Mouse (Mus musculus): ENCODE data around the gene Klhdc8a. TPM values are rescaled to one million over a fixed set of nuclear protein-coding genes. Genes with fewer than 3 reads are reported as not detected.

Klhdc8a gene
- total and polyA plus RNA-seq, 3 experiments = not detected

DNA sequence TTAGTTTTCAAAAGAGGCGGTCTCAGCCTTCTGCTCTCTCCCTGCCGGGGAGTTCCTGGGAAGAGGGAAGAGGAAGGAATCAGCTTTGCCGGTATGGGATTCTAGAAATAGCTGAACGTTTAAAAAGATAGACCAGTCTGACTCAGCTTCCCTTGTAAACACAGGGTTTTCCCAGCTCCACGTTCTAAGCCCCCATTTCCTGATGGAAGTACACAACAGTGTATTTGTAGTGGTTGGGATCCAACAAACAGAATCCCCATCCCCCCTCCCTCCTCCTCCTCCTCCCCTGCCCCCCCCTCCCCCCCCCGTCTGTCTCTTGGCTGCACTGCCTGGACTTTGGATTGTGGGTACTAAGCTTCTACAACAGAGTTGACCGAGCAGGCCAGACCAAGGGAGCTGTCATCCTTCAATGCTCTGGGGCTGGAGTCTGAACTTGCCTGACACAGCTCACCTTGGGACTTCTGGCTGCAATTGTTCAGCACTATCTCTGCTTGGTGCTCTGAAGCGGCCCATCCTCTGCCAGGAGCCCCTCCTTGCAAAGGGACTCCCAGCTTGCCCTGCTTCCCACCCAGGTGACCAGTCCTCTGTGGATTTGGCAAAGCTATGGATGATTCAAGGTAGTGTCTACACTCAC lies 39.7 kb downstream of the Klhdc8a start:
- Histone ChIP-seq H3K4me2 (ENCODE audit: insufficient read depth, low read depth, poor library complexity, severe bottlenecking) (no peak overlapping the region), H3K27me3 (replicated peaks) (no peaks in the 10 kb centered on the region), H3K27ac (ENCODE audit: insufficient read depth, low read depth) (no peak overlapping the region), H3K9ac (ENCODE audit: insufficient read depth, low read depth) (no peak overlapping the region), H3K79me2 (replicated peaks; ENCODE audit: control insufficient read depth, extremely low read depth, insufficient read depth, poor library complexity, severe bottlenecking) (no peaks in the 10 kb centered on the region), H3K36me3 (replicated peaks in 1 of 2; ENCODE audit: control insufficient read depth in 1 of 2, insufficient read depth in 1 of 2, low read length in 1 of 2) (no peaks in the 10 kb centered on the region), H3K9me3 (replicated peaks; ENCODE audit: low read length) (no peaks in the 10 kb centered on the region), H3K4me1 (ENCODE audit: control insufficient read depth in 1 of 2, insufficient read depth in 2 of 2) (peaks cover 13 to 36% of the 10 kb centered on the region in 2 experiments), H3K4me3 (replicated peaks in 1 of 3; ENCODE audit: low read depth in 2 of 3, low read length in 2 of 3, poor library complexity in 1 of 3) (no peak overlapping the region)
- DNase-seq (ENCODE audit: extremely low read depth) = no peak
- dilution Hi-C loops (cut with MboI; ENCODE audit: extremely low pct_ligation_motif_present, extremely low pct_unique_long_range_greater_than_20kb, low sequenced_read_pairs) = no loop called here
- in situ Hi-C loops (cut with MboI; ENCODE audit: low pct_ligation_motif_present, low pct_unique_long_range_greater_than_20kb, low sequenced_read_pairs) = no loop called here
- TF ChIP-seq GABPA (IDR thresholded peaks at IDR 0.05; ENCODE audit: insufficient replicate concordance, low read depth, low read length) (no peak), SIN3A (IDR thresholded peaks at IDR 0.05; ENCODE audit: low read length) (no peak), KAT2A (IDR thresholded peaks at IDR 0.05; ENCODE audit: insufficient replicate concordance, low read length) (no peak), ZKSCAN1 (IDR thresholded peaks at IDR 0.05; ENCODE audit: borderline replicate concordance, low read depth, low read length) (no peak), HCFC1 (IDR thresholded peaks at IDR 0.05; ENCODE audit: low read depth, low read length) (no peak), TBP (conservative IDR thresholded peaks at IDR 0.05; ENCODE audit: low read depth, low read length) (no peak), CHD2 (IDR thresholded peaks at IDR 0.05; ENCODE audit: low read length) (no peak), CHD1 (IDR thresholded peaks at IDR 0.05; ENCODE audit: low read depth, low read length) (no peak), BHLHE40 (IDR thresholded peaks at IDR 0.05; ENCODE audit: low read depth, low read length) (no peak), NELFE (IDR thresholded peaks at IDR 0.05; ENCODE audit: low read depth, low read length) (no peak), POLR2A (IDR thresholded peaks at IDR 0.05; ENCODE audit: low read depth, low read length) (no peak)

GRCm38 (mm10) chr1:132341731-132342501 lies 43.5 kb downstream of the Klhdc8a start:
- no peaks in the 10 kb centered on the region for H3K9me3 ChIP-seq (replicated peaks; ENCODE audit: low read length)
- H3K9ac ChIP-seq (ENCODE audit: insufficient read depth, low read depth) = peak overlapping the region; percentile 42
- no peaks in the 10 kb centered on the region for H3K79me2 ChIP-seq (replicated peaks; ENCODE audit: control insufficient read depth, extremely low read depth, insufficient read depth, poor library complexity, severe bottlenecking)
- H3K4me2 ChIP-seq (ENCODE audit: insufficient read depth, low read depth, poor library complexity, severe bottlenecking) = peak overlapping the region; percentile 84
- peak overlapping the region; percentile 82 for H3K27ac ChIP-seq (ENCODE audit: insufficient read depth, low read depth)
- in situ Hi-C loops (cut with MboI; ENCODE audit: low pct_ligation_motif_present, low pct_unique_long_range_greater_than_20kb, low sequenced_read_pairs) = no loop called here
- peak; percentile 98 for DNase-seq (ENCODE audit: extremely low read depth)
- dilution Hi-C loops (cut with MboI; ENCODE audit: extremely low pct_ligation_motif_present, extremely low pct_unique_long_range_greater_than_20kb, low sequenced_read_pairs) = no loop called here
- no peaks in the 10 kb centered on the region for H3K27me3 ChIP-seq (replicated peaks)
- peak overlapping the region; percentile 45 to 59 (median 51) for H3K4me3 ChIP-seq (replicated peaks in 1 of 3; ENCODE audit: low read depth in 2 of 3, low read length in 2 of 3, poor library complexity in 1 of 3)
- H3K4me1 ChIP-seq (ENCODE audit: control insufficient read depth in 1 of 2, insufficient read depth in 2 of 2) = peaks cover 21 to 67% of the 10 kb centered on the region in 2 experiments
- H3K36me3 ChIP-seq (replicated peaks in 1 of 2; ENCODE audit: control insufficient read depth in 1 of 2, insufficient read depth in 1 of 2, low read length in 1 of 2) = peaks cover 9 to 28% of the 10 kb centered on the region in 2 experiments
- TF ChIP-seq E2F4 (IDR thresholded peaks at IDR 0.05; ENCODE audit: insufficient replicate concordance, low read depth, low read length) (no peak), MAZ (IDR thresholded peaks at IDR 0.05; ENCODE audit: low read depth, low read length) (peak; percentile 93), BHLHE40 (IDR thresholded peaks at IDR 0.05; ENCODE audit: low read depth, low read length) (peak; percentile 79), GABPA (IDR thresholded peaks at IDR 0.05; ENCODE audit: insufficient replicate concordance, low read depth, low read length) (no peak), SMC3 (IDR thresholded peaks at IDR 0.05; ENCODE audit: low read depth, low read length) (no peak), TBP (conservative IDR thresholded peaks at IDR 0.05; ENCODE audit: low read depth, low read length) (peak; percentile 78), RCOR1 (conservative IDR thresholded peaks at IDR 0.05; ENCODE audit: low read depth, low read length) (peak; percentile 93), HCFC1 (IDR thresholded peaks at IDR 0.05; ENCODE audit: low read depth, low read length) (peak; percentile 66), CHD2 (IDR thresholded peaks at IDR 0.05; ENCODE audit: low read length) (peak; percentile 97), USF1 (IDR thresholded peaks at IDR 0.05; ENCODE audit: low read depth, low read length) (no peak), JUND (conservative IDR thresholded peaks at IDR 0.05; ENCODE audit: low read depth, low read length) (peak; percentile 72), MAFK (IDR thresholded peaks at IDR 0.05; ENCODE audit: insufficient replicate concordance, low read length) (0 out of 2 replicates have a peak, but pooled peaks have one; percentile 8), ZNF384 (IDR thresholded peaks at IDR 0.05; ENCODE audit: low read depth, low read length) (no peak), EP300 (IDR thresholded peaks at IDR 0.05; ENCODE audit: low read length) (peak; percentile 96), RAD21 (IDR thresholded peaks at IDR 0.05; ENCODE audit: low read depth, low read length) (no peak; the same call in 1 of the 2 replicates), IRF4 (IDR thresholded peaks at IDR 0.05; ENCODE audit: low read depth, low read length) (peak; percentile 98), SIN3A (IDR thresholded peaks at IDR 0.05; ENCODE audit: low read length) (peak; percentile 67; the same call in 1 of the 2 replicates), NELFE (IDR thresholded peaks at IDR 0.05; ENCODE audit: low read depth, low read length) (no peak; the same call in 1 of the 2 replicates), ETS1 (conservative IDR thresholded peaks at IDR 0.05; ENCODE audit: low read depth, low read length) (peak; percentile 91), MYC (IDR thresholded peaks at IDR 0.05; ENCODE audit: low read depth, low read length) (0 out of 2 replicates have a peak, but pooled peaks have one; percentile 64), USF2 (conservative IDR thresholded peaks at IDR 0.05; ENCODE audit: low read depth, low read length) (no peak), ZKSCAN1 (IDR thresholded peaks at IDR 0.05; ENCODE audit: borderline replicate concordance, low read depth, low read length) (no peak), MXI1 (IDR thresholded peaks at IDR 0.05; ENCODE audit: low read depth, low read length) (peak; percentile 55; the same call in 1 of the 2 replicates), MAX (IDR thresholded peaks at IDR 0.05; ENCODE audit: low read length) (peak; percentile 55), POLR2A (IDR thresholded peaks at IDR 0.05; ENCODE audit: low read depth, low read length) (peak; percentile 35; the same call in 1 of the 2 replicates), KAT2A (IDR thresholded peaks at IDR 0.05; ENCODE audit: insufficient replicate concordance, low read length) (0 out of 2 replicates have a peak, but pooled peaks have one; percentile 67)
